Mouse (Mus musculus) mesoderm, embryonic 11.5 days (tissue): ENCODE data around the gene Arrb2.
A peak's percentile ranks its signal among the peaks of the same experiment; 100 is the strongest.
"Not testable (repeated sequence)": the region's sequence is repeated elsewhere in the genome, so short reads cannot be mapped to it uniquely, and the experiment has no call there.

Experiments used
- DNase-seq: peaks from one replicate; pipeline ENCODE4 v3.0.0-alpha.2; 2012; ENCODE audit warnings: low read depth, low spot score

The Arrb2 gene

GRCm38 (mm10) chr11:70444667-70445066, 12.2 kb downstream of the Arrb2 start:
- DNase-seq = no peak

- no peak for DNase-seq
Observed at GRCm38 (mm10) chr11:70446756-70447155, 14.3 kb downstream of the Arrb2 start.

GRCm38 (mm10) chr11:70447373-70447772, 14.9 kb downstream of the Arrb2 start:
- DNase-seq = no peak

- no peak for DNase-seq
Observed at GRCm38 (mm10) chr11:70450926-70451325, 18.5 kb downstream of the Arrb2 start.

GRCm38 (mm10) chr11:70451797-70452498, 19.5 kb downstream of the Arrb2 start, which contains the start of gene Med11:
Gene Med11, plus strand, starts transcription at chr11:70451919.
- peak; percentile 96 for DNase-seq

- no peak for DNase-seq
Observed at GRCm38 (mm10) chr11:70453261-70454044, 21.0 kb downstream of the Arrb2 start.

- no peak for DNase-seq
Observed at GRCm38 (mm10) chr11:70458688-70459600, 26.5 kb downstream of the Arrb2 start, which contains the start of gene Zmynd15. Gene Zmynd15, plus strand, starts transcription at chr11:70459433.

- no peak for DNase-seq
Observed at GRCm38 (mm10) chr11:70459601-70460101, 27.2 kb downstream of the Arrb2 start, which contains the start of gene Cxcl16. Gene Cxcl16, minus strand, starts transcription at chr11:70459984.

- no peak for DNase-seq
Observed at GRCm38 (mm10) chr11:70463970-70464369, 31.5 kb downstream of the Arrb2 start.

GRCm38 (mm10) chr11:70465211-70465610, 32.8 kb downstream of the Arrb2 start:
- DNase-seq = no peak

- no peak for DNase-seq
Observed at GRCm38 (mm10) chr11:70465824-70466223, 33.4 kb downstream of the Arrb2 start.

GRCm38 (mm10) chr11:70467902-70468619, 35.6 kb downstream of the Arrb2 start:
- DNase-seq = no peak

- DNase-seq = no peak
Observed at GRCm38 (mm10) chr11:70469764-70470163, 37.3 kb downstream of the Arrb2 start.

GRCm38 (mm10) chr11:70472716-70473115, 40.3 kb downstream of the Arrb2 start:
- no peak for DNase-seq

- DNase-seq = not testable (repeated sequence)
Observed at GRCm38 (mm10) chr11:70473291-70473690, 40.9 kb downstream of the Arrb2 start.

- no peak for DNase-seq
Observed at GRCm38 (mm10) chr11:70474872-70475534, 42.6 kb downstream of the Arrb2 start.

- DNase-seq = no peak
Observed at GRCm38 (mm10) chr11:70485498-70485897, 53.1 kb downstream of the Arrb2 start.

GRCm38 (mm10) chr11:70487816-70488215, 55.4 kb downstream of the Arrb2 start:
- DNase-seq = no peak

GRCm38 (mm10) chr11:70489138-70489537, 56.7 kb downstream of the Arrb2 start:
- DNase-seq = no peak

- DNase-seq = no peak
Observed at GRCm38 (mm10) chr11:70489684-70490083, 57.2 kb downstream of the Arrb2 start.
